Mouse (Mus musculus) stomach, embryonic 14.5 days (tissue): ENCODE results near the gene Lypd5. TPM values are rescaled to one million over a fixed set of nuclear protein-coding genes. Genes with fewer than 3 reads are reported as not detected.

ENCODE experiments used
- ATAC-seq: fragments of 200-750 bp; cut with Nextera tagmentation; 2 replicates; pipeline ENCODE4 v1.8.0; 2017; ENCODE audit warnings: low read depth, moderate TSS enrichment; ENCODE audit not compliant: insufficient number of reproducible peaks, insufficient read depth, low FRiP score
- H3K27ac ChIP-seq: fragments of 300-500 bp; sonication (generic); 2 replicates; pipeline ENCODE4 v1.5.1; 2014; ENCODE audit warnings: mild to moderate bottlenecking, low read length, moderate library complexity, mixed read lengths
- H3K27me3 ChIP-seq: fragments of 300-500 bp; sonication (generic); 2 replicates; pipeline ENCODE4 v1.6.1; 2014; ENCODE audit warnings: low read length, control low read depth, mixed read lengths; ENCODE audit not compliant: control insufficient read depth, insufficient read depth
- H3K36me3 ChIP-seq: fragments of 300-500 bp; sonication (generic); 2 replicates; pipeline ENCODE4 v1.6.1; 2014; ENCODE audit warnings: mild to moderate bottlenecking, control low read depth, low read length, moderate library complexity, mixed read lengths; ENCODE audit not compliant: control insufficient read depth, insufficient read depth
- H3K4me1 ChIP-seq: fragments of 300-500 bp; sonication (generic); 2 replicates; pipeline ENCODE4 v1.6.1; 2014; ENCODE audit warnings: low read length, control low read depth, mixed read lengths; ENCODE audit not compliant: control insufficient read depth, insufficient read depth
- H3K4me2 ChIP-seq: fragments of 300-500 bp; sonication (generic); replicated peaks from 2 replicates; pipeline ENCODE4 v1.6.1; 2014; ENCODE audit warnings: low read depth, low read length, control low read depth
- H3K4me3 ChIP-seq: fragments of 300-500 bp; sonication (generic); 2 replicates; pipeline ENCODE4 v1.5.1; 2014; ENCODE audit warnings: low read depth, low read length, control low read depth
- H3K9ac ChIP-seq: fragments of 300-500 bp; sonication (generic); replicated peaks from 2 replicates; pipeline ENCODE4 v1.6.1; 2014; ENCODE audit warnings: low read depth, mild to moderate bottlenecking, control low read depth, low read length, moderate library complexity, mixed read lengths
- H3K9me3 ChIP-seq: fragments of 300-500 bp; sonication (generic); 2 replicates; pipeline ENCODE4 v1.6.1; 2016; ENCODE audit warnings: low read depth, low read length, control low read depth; ENCODE audit not compliant: control insufficient read depth
- WGBS: fragments of 180-500 bp; shearing (Covaris S2); extraction: QIAGEN DNeasy Blood & Tissue Kit; methylation state at CpG from one replicate; pipeline ENCODE4 v1.1.7; 2014; 5-methylcytosine and 5-hydroxymethylcytosine counted together
- polyA plus RNA-seq: library from polyadenylated mRNA; unstranded; fragments of >200 nt; fragmentation: Nextera tagmentation; extraction: Ambion mirVana; gene quantifications from 2 replicates; pipeline ENCODE4 v1.2.1, GENCODE M21; 2014

Lypd5 gene
- polyA plus RNA-seq, 1 experiment from 2014 or later, result not detected

DNA sequence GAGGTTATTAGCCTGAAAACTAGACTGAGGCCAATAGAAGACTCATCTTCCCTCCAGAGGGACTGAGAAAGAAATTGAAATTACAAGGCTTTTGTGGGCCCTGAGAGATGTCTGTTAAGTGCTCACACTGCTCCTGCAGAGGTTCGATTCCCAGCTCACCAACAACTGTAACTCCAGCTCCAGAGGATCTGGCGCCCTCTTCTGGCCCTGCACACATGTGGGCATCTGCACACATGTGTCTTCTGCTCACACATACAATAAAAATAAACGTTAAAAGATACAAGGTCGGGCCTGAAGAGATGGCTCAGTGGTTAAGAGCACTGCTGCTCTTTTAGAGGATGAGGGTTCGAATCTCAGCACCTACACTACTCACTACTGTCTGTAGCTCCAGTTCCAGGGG, 2.6 kb upstream of the Lypd5 start:
- no peak overlapping the region for H3K4me2 ChIP-seq
- no peak overlapping the region for H3K9ac ChIP-seq
- no peak overlapping the region for H3K27ac ChIP-seq
- 64% methylated on average over 5 of the region's 5 CpGs for WGBS
- H3K36me3 ChIP-seq, result no peaks in the 10 kb centered on the region
- ATAC-seq, result no peak
- H3K9me3 ChIP-seq, result no peaks in the 10 kb centered on the region
- no peaks in the 10 kb centered on the region for H3K4me1 ChIP-seq
- H3K4me3 ChIP-seq, result no peak overlapping the region
- no peaks in the 10 kb centered on the region for H3K27me3 ChIP-seq

DNA sequence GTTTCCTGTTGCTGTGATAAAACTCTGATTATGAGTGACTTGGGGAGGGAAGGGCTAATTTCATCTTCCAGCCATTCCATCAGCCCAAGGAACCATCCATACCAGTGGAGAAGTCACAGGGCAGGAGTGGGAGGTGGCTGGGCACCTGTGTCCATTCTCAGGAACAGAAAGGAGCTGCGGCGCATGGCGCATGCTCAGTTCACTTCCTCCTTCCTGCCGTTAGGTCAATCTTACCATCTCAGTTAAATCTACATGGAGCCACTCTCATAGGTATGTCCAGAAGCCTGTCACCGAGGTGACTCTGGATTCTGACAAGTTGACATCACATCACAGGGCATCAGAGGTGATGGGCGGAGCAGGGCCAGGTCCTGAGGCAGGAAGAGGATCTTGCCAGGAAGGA, 6.7 kb downstream of the Lypd5 start:
- 85% methylated on average over 6 of the region's 6 CpGs for WGBS
- Histone ChIP-seq H3K9me3 (no peaks in the 10 kb centered on the region), H3K4me3 (no peak overlapping the region), H3K4me1 (no peaks in the 10 kb centered on the region), H3K4me2 (no peak overlapping the region), H3K9ac (no peak overlapping the region), H3K36me3 (no peaks in the 10 kb centered on the region), H3K27me3 (no peaks in the 10 kb centered on the region), H3K27ac (no peak overlapping the region)
- no peak for ATAC-seq

DNA sequence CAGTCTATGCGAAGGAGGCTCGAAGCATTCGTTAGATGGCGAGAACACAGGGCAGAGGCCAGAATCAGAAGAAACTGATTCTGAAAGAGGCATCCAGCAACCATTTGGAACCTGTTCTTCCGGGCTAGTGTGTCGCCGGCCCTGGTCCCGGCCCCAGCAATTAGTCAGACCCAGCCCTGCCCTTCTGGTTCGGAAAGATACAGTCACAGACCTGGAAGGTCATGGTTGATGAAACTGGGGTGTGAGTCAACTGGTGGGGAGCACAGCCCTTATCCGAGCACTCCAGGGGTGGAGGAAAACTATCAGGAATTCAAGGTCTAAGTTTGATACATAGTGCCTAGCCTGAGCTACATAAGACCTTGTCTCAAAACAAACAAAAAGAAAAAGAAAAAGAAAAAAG, 7.1 kb downstream of the Lypd5 start:
- Histone ChIP-seq H3K4me2 (no peak overlapping the region), H3K9me3 (no peaks in the 10 kb centered on the region), H3K27ac (no peak overlapping the region), H3K9ac (no peak overlapping the region), H3K4me3 (no peak overlapping the region), H3K27me3 (no peaks in the 10 kb centered on the region), H3K4me1 (no peaks in the 10 kb centered on the region), H3K36me3 (no peaks in the 10 kb centered on the region)
- no peak for ATAC-seq
- 74% methylated on average over 10 of the region's 10 CpGs for WGBS

DNA sequence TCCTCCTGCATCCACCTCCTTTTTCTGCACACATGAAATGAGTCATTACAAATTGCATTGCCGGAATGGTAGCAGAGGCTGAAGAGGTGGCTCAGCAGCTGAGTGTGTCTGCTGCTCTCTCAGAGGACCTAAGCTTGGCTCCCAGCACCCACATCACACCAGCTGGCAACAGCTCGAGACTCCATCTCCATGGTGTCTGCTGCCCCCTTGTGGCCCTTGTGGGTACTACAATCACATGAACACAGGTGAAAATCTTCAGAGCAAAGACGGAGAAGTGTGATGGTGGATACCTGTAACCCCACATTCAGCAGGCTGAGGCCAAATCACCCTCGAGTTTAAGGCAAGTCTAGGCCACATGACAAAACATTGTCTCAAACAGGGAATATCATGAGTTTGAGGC, 8.9 kb downstream of the Lypd5 start:
- Histone ChIP-seq H3K36me3 (no peaks in the 10 kb centered on the region), H3K9ac (no peak overlapping the region), H3K4me3 (no peak overlapping the region), H3K4me2 (no peak overlapping the region), H3K9me3 (no peaks in the 10 kb centered on the region), H3K27me3 (no peaks in the 10 kb centered on the region), H3K27ac (no peak overlapping the region), H3K4me1 (no peaks in the 10 kb centered on the region)
- no peak for ATAC-seq
- 45% methylated on average over 4 of the region's 4 CpGs for WGBS

- no peaks in the 10 kb centered on the region for H3K4me1 ChIP-seq
- H3K9ac ChIP-seq, result no peak overlapping the region
- no peak for ATAC-seq
- no peaks in the 10 kb centered on the region for H3K27me3 ChIP-seq
- H3K36me3 ChIP-seq, result no peaks in the 10 kb centered on the region
- no peaks in the 10 kb centered on the region for H3K9me3 ChIP-seq
- 22% methylated on average over 9 of the region's 9 CpGs for WGBS
- H3K27ac ChIP-seq, result no peak overlapping the region
- no peak overlapping the region for H3K4me3 ChIP-seq
- no peak overlapping the region for H3K4me2 ChIP-seq
These were observed 10.3 kb downstream of the Lypd5 start for GRCm38 (mm10) chr7:24359269-24359668.

DNA sequence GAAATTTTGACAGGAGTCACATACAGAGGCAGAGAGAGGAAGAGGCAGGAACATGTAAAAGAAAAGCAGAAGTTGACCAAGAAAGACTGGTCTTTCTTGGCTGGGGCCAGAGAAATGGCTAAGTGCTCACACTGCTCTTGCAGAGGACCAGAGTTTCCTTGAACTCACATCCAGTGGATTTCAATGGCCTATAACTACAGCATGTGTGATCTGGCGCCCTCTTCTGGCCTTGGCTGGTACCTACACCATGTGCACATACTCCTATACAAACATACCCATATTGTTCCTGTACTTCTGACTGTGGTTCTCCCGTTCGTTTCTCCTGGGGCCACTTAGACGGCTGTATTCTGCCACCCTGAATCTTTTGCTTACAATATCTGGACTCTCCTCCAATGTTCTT, 12.0 kb downstream of the Lypd5 start:
- WGBS, result 65% methylated on average over 4 of the region's 4 CpGs
- no peak overlapping the region for H3K27ac ChIP-seq
- H3K4me3 ChIP-seq, result no peak overlapping the region
- H3K4me2 ChIP-seq, result no peak overlapping the region
- H3K27me3 ChIP-seq, result no peaks in the 10 kb centered on the region
- H3K9me3 ChIP-seq, result no peaks in the 10 kb centered on the region
- no peaks in the 10 kb centered on the region for H3K36me3 ChIP-seq
- ATAC-seq, result no peak
- H3K9ac ChIP-seq, result no peak overlapping the region
- H3K4me1 ChIP-seq, result no peaks in the 10 kb centered on the region

DNA sequence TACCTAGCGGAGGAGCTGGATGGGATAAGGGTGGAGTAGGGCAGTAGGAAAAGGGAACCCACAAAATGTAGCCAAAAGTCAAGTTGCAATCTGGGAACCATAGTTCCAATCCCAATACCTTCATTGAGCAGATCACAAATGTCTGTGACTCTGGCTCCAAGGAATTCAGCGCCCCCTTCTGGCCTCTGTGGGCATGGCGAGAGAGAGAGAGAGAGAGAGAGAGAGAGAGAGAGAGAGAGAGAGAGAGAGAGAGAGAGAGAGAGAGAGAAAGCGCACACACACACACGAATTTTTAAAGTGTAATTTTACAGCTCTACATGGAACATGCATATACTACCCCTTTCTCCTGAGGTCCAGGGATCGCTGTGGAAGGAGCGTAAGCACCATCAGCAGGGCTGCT, 14.2 kb downstream of the Lypd5 start:
- Histone ChIP-seq H3K9ac (no peak overlapping the region), H3K4me1 (no peaks in the 10 kb centered on the region), H3K9me3 (no peaks in the 10 kb centered on the region), H3K27me3 (no peaks in the 10 kb centered on the region), H3K4me3 (no peak overlapping the region), H3K27ac (no peak overlapping the region), H3K4me2 (no peak overlapping the region), H3K36me3 (no peaks in the 10 kb centered on the region)
- WGBS, result 19% methylated on average over 7 of the region's 7 CpGs
- ATAC-seq, result no peak

DNA sequence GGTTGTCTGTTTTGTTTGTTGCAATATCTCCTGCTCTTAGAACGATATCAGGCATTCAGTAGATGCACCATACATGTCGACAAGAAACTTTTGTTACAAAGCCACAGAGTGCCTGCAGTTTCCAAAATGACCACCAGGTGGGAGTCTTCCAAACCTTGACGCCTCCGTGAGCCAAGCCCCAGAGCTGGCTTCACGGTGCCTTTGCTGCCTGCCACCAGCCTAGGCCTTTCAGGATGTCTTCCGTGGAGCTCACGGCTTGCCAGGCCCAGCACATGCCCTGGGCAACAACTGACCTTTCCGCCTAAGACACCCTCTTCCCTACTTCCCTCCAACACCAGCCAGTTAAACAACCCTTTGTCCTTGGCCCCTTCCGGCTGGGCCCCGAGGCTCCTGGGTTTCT, 15.8 kb downstream of the Lypd5 start:
- 24% methylated on average over 10 of the region's 10 CpGs for WGBS
- H3K9me3 ChIP-seq, result no peaks in the 10 kb centered on the region
- no peaks in the 10 kb centered on the region for H3K27me3 ChIP-seq
- no peak overlapping the region for H3K9ac ChIP-seq
- H3K4me2 ChIP-seq, result no peak overlapping the region
- H3K4me3 ChIP-seq, result no peak overlapping the region
- no peak; the same call in 1 of the 2 replicates for ATAC-seq
- no peaks in the 10 kb centered on the region for H3K4me1 ChIP-seq
- H3K36me3 ChIP-seq, result no peaks in the 10 kb centered on the region
- H3K27ac ChIP-seq, result no peak overlapping the region

- Histone ChIP-seq H3K9me3 (no peaks in the 10 kb centered on the region), H3K4me2 (no peak overlapping the region), H3K27me3 (no peaks in the 10 kb centered on the region), H3K36me3 (no peaks in the 10 kb centered on the region), H3K4me3 (no peak overlapping the region), H3K27ac (no peak overlapping the region), H3K9ac (no peak overlapping the region), H3K4me1 (no peaks in the 10 kb centered on the region)
- WGBS, result 76% methylated on average over 5 of the region's 5 CpGs
- no peak for ATAC-seq
These were observed 16.4 kb downstream of the Lypd5 start for GRCm38 (mm10) chr7:24365258-24366014.
